Mouse (Mus musculus) MEL (cell line): ENCODE measurements around the gene C130026I21Rik.
"Not testable (repeated sequence)": the region's sequence is repeated elsewhere in the genome, so short reads cannot be mapped to it uniquely, and the experiment has no call there.

Experiments used
- BHLHE40 ChIP-seq: IDR thresholded peaks from 2 replicates; pipeline ENCODE4 v1.6.1; 2012; ENCODE audit warnings: low read depth, mild to moderate bottlenecking, inconsistent platforms, low read length, improper control_type of control experiment, borderline replicate concordance
- CHD1 ChIP-seq: IDR thresholded peaks from 2 replicates; pipeline ENCODE4 v1.6.1; 2012; ENCODE audit warnings: low read depth, mild to moderate bottlenecking, inconsistent platforms, low read length, improper control_type of control experiment
- CHD2 ChIP-seq: IDR thresholded peaks from 2 replicates; pipeline ENCODE4 v1.6.1; 2011; ENCODE audit warnings: low read length, improper control_type of control experiment
- CTCF ChIP-seq, 3 experiments: IDR thresholded peaks in 2 of 3; conservative IDR thresholded peaks in 1 of 3; 2 replicates each; pipeline ENCODE4 v1.5.1; 2011 to 2012; ENCODE audit warnings: low read length in 3 of 3, low read depth in 2 of 3, mild to moderate bottlenecking in 2 of 3, improper control_type of control experiment in 1 of 3, inconsistent platforms in 1 of 3, mixed read lengths in 1 of 3, moderate library complexity in 1 of 3; ENCODE audit not compliant: control insufficient read depth in 1 of 3, insufficient read depth in 1 of 3, poor library complexity in 1 of 3, severe bottlenecking in 1 of 3
- ELF1 ChIP-seq: IDR thresholded peaks from 2 replicates; pipeline ENCODE4 v1.6.1; 2014; ENCODE audit warnings: low read depth, mild to moderate bottlenecking, inconsistent platforms, low read length, improper control_type of control experiment, moderate library complexity
- GABPA ChIP-seq: IDR thresholded peaks from 2 replicates; pipeline ENCODE4 v1.6.1; 2012; ENCODE audit warnings: low read depth, mild to moderate bottlenecking, inconsistent platforms, low read length, improper control_type of control experiment, moderate library complexity
- GATA1 ChIP-seq: IDR thresholded peaks from 2 replicates; pipeline ENCODE4 v1.6.1; 2011; ENCODE audit warnings: low read depth, low read length, improper control_type of control experiment
- MAZ ChIP-seq: IDR thresholded peaks from 2 replicates; pipeline ENCODE4 v1.6.1; 2012; ENCODE audit warnings: low read depth, mild to moderate bottlenecking, inconsistent platforms, low read length, improper control_type of control experiment
- MYB ChIP-seq: IDR thresholded peaks from 2 replicates; pipeline ENCODE4 v1.6.1; 2011; ENCODE audit warnings: mild to moderate bottlenecking, low read depth, low read length, improper control_type of control experiment
- POLR2A ChIP-seq, 2 experiments: IDR thresholded peaks; 2 replicates each; pipeline ENCODE4 v1.6.1; 2011 to 2012; ENCODE audit warnings: low read length in 2 of 2, mild to moderate bottlenecking in 2 of 2, control low read depth in 1 of 2, improper control_type of control experiment in 1 of 2, low read depth in 1 of 2, moderate library complexity in 1 of 2; ENCODE audit not compliant: control insufficient read depth in 1 of 2, insufficient read depth in 1 of 2, poor library complexity in 1 of 2
- POLR2AphosphoS5 ChIP-seq: IDR thresholded peaks from 2 replicates; pipeline ENCODE4 v1.6.1; 2012; ENCODE audit warnings: low read depth, borderline replicate concordance, mild to moderate bottlenecking, inconsistent platforms, low read length, moderate library complexity, mixed read lengths
- SMC3 ChIP-seq: IDR thresholded peaks from 2 replicates; pipeline ENCODE4 v1.6.1; 2011; ENCODE audit warnings: low read depth, low read length, improper control_type of control experiment
- TCF12 ChIP-seq: IDR thresholded peaks from 2 replicates; pipeline ENCODE4 v1.6.1; 2014; ENCODE audit warnings: low read depth, mild to moderate bottlenecking, inconsistent platforms, low read length, improper control_type of control experiment, moderate library complexity

DNA sequence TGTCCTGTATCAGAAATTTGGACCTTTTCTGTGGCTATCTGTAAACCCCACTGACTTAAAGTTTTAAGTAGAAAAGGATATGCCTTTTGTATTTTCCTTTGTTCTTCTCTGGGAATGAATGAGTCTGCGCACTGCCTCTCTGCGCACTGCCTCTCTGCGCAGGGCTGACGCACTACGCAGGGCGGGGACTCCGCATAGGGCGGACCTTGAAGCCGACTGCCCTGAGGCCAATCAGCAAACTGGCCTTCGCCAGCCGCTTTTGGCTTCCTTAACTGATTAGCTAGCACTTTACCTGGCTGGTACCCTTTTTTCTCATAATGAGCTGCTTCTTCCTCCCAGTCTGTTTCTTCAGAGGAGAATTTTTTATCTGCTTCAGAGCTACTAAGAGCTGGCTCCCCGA, 271.1 kb downstream of the C130026I21Rik start:
- not testable (repeated sequence) for TF ChIP-seq CTCF (IDR thresholded peaks at IDR 0.05 in 2 of 3, conservative IDR thresholded peaks at IDR 0.05 in 1 of 3; ENCODE audit: control insufficient read depth in 1 of 3, insufficient read depth in 1 of 3, low read depth in 2 of 3, low read length in 3 of 3, poor library complexity in 1 of 3, severe bottlenecking in 1 of 3); SMC3; POLR2AphosphoS5; CHD1; CHD2; POLR2A (IDR thresholded peaks at IDR 0.05; ENCODE audit: control insufficient read depth in 1 of 2, insufficient read depth in 1 of 2, low read depth in 1 of 2, low read length in 2 of 2, poor library complexity in 1 of 2); TCF12; GABPA; ELF1; BHLHE40; MYB; GATA1; MAZ
